Mouse (Mus musculus): Measurements from ENCODE around the gene H2-Ob. TPM values are rescaled to one million over a fixed set of nuclear protein-coding genes. Genes with fewer than 3 reads are reported as not detected.

H2-Ob gene
- polyA plus RNA-seq, 1 experiment from 2014 or later, result 0.33 TPM

- Histone ChIP-seq H3K27ac (ENCODE audit: low read depth, low read length) (no peak overlapping the region), H3K9ac (ENCODE audit: low read depth, low read length) (no peak overlapping the region), H3K4me2 (ENCODE audit: low read length) (no peak overlapping the region), H3K4me1 (ENCODE audit: control insufficient read depth, insufficient read depth, low read depth, low read length) (no peaks in the 10 kb centered on the region), H3K9me3 (ENCODE audit: control insufficient read depth, low read length) (no peaks in the 10 kb centered on the region), H3K36me3 (ENCODE audit: control insufficient read depth, insufficient read depth, low read length) (no peaks in the 10 kb centered on the region), H3K4me3 (ENCODE audit: low read length) (no peak overlapping the region), H3K27me3 (replicated peaks; ENCODE audit: control insufficient read depth, insufficient read depth, low read length) (no peaks in the 10 kb centered on the region)
- ATAC-seq, result no peak
- WGBS, result 91% methylated on average over 4 of the region's 4 CpGs
Observed at GRCm38 (mm10) chr17:34292570-34292969, 53.9 kb downstream of the H2-Ob start.

DNA sequence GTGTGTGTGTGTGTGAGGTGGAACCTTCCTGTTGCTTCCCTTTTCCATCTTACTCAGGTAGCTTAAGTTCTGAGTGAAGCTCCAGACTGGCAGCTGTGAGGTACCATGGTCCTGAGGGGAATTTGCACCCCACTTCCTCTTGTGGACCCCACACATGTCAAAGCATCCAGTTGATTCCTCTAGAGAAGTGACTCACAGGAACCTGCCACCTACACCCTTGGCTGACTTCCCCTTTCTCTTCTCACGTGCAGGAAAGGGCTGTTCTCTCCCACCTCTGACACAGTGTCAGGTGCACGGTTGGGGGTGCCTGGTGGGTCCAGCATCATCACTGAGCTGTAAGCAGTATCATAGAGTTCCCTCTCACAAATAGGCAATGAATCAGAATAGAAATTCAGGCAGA is 54.8 kb downstream of the H2-Ob start:
- H3K36me3 ChIP-seq (ENCODE audit: control insufficient read depth, insufficient read depth, low read length), result no peaks in the 10 kb centered on the region
- no peak overlapping the region for H3K4me3 ChIP-seq (ENCODE audit: low read length)
- no peak overlapping the region for H3K27ac ChIP-seq (ENCODE audit: low read depth, low read length)
- H3K4me2 ChIP-seq (ENCODE audit: low read length), result no peak overlapping the region
- ATAC-seq, result no peak
- H3K9me3 ChIP-seq (ENCODE audit: control insufficient read depth, low read length), result no peaks in the 10 kb centered on the region
- WGBS, result 75% methylated on average over 2 of the region's 2 CpGs
- H3K9ac ChIP-seq (ENCODE audit: low read depth, low read length), result no peak overlapping the region
- H3K27me3 ChIP-seq (replicated peaks; ENCODE audit: control insufficient read depth, insufficient read depth, low read length), result no peaks in the 10 kb centered on the region
- H3K4me1 ChIP-seq (ENCODE audit: control insufficient read depth, insufficient read depth, low read depth, low read length), result no peaks in the 10 kb centered on the region

DNA sequence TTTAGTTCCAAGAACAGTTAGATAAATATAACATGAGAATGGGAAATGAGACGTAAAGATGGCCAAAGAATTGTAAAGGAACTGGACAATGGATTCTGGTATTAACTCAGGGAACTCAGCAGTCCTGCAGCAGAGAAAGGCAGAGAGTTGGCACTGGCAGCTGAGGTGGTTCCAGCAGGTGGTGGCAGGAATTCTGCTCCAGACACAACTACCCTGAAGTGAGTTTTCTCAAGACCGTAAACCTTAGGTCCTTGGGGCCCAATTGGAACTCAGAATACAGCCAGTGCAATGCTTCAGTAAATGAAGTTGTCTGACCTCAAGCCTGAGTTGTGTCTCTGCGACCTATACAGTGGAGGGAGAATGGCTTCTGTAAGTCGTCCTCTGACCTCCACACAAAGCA is 55.5 kb downstream of the H2-Ob start:
- Histone ChIP-seq H3K27me3 (replicated peaks; ENCODE audit: control insufficient read depth, insufficient read depth, low read length) (no peaks in the 10 kb centered on the region), H3K9me3 (ENCODE audit: control insufficient read depth, low read length) (no peaks in the 10 kb centered on the region), H3K27ac (ENCODE audit: low read depth, low read length) (no peak overlapping the region), H3K36me3 (ENCODE audit: control insufficient read depth, insufficient read depth, low read length) (no peaks in the 10 kb centered on the region), H3K9ac (ENCODE audit: low read depth, low read length) (no peak overlapping the region), H3K4me1 (ENCODE audit: control insufficient read depth, insufficient read depth, low read depth, low read length) (no peaks in the 10 kb centered on the region), H3K4me2 (ENCODE audit: low read length) (no peak overlapping the region), H3K4me3 (ENCODE audit: low read length) (no peak overlapping the region)
- ATAC-seq, result no peak
- WGBS, result 71% methylated on average over 4 of the region's 4 CpGs

GRCm38 (mm10) chr17:34295307-34295706 is 56.6 kb downstream of the H2-Ob start:
- Histone ChIP-seq H3K9me3 (ENCODE audit: control insufficient read depth, low read length) (no peaks in the 10 kb centered on the region), H3K4me3 (ENCODE audit: low read length) (no peak overlapping the region), H3K27me3 (replicated peaks; ENCODE audit: control insufficient read depth, insufficient read depth, low read length) (no peaks in the 10 kb centered on the region), H3K4me1 (ENCODE audit: control insufficient read depth, insufficient read depth, low read depth, low read length) (no peaks in the 10 kb centered on the region), H3K36me3 (ENCODE audit: control insufficient read depth, insufficient read depth, low read length) (no peaks in the 10 kb centered on the region), H3K4me2 (ENCODE audit: low read length) (no peak overlapping the region), H3K9ac (ENCODE audit: low read depth, low read length) (no peak overlapping the region), H3K27ac (ENCODE audit: low read depth, low read length) (no peak overlapping the region)
- ATAC-seq, result no peak

- no peaks in the 10 kb centered on the region for H3K36me3 ChIP-seq (ENCODE audit: control insufficient read depth, insufficient read depth, low read length)
- no peaks in the 10 kb centered on the region for H3K9me3 ChIP-seq (ENCODE audit: control insufficient read depth, low read length)
- peak overlapping the region; percentile 63 for H3K4me2 ChIP-seq (ENCODE audit: low read length)
- 21% methylated on average over 23 of the region's 23 CpGs for WGBS
- ATAC-seq, result peak; percentile 89
- no peaks in the 10 kb centered on the region for H3K4me1 ChIP-seq (ENCODE audit: control insufficient read depth, insufficient read depth, low read depth, low read length)
- peak overlapping the region; percentile 59 for H3K27ac ChIP-seq (ENCODE audit: low read depth, low read length)
- peak overlapping the region; percentile 61; the same call in 1 of the 2 replicates for H3K9ac ChIP-seq (ENCODE audit: low read depth, low read length)
- H3K27me3 ChIP-seq (replicated peaks; ENCODE audit: control insufficient read depth, insufficient read depth, low read length), result no peaks in the 10 kb centered on the region
- H3K4me3 ChIP-seq (ENCODE audit: low read length), result peak overlapping the region; percentile 46
Observed at GRCm38 (mm10) chr17:34295891-34296794, 57.4 kb downstream of the H2-Ob start.

GRCm38 (mm10) chr17:34299356-34299755 is 60.7 kb downstream of the H2-Ob start:
- H3K4me3 ChIP-seq (ENCODE audit: low read length), result no peak overlapping the region
- H3K36me3 ChIP-seq (ENCODE audit: control insufficient read depth, insufficient read depth, low read length), result no peaks in the 10 kb centered on the region
- no peak overlapping the region for H3K4me2 ChIP-seq (ENCODE audit: low read length)
- no peak for ATAC-seq
- H3K27me3 ChIP-seq (replicated peaks; ENCODE audit: control insufficient read depth, insufficient read depth, low read length), result no peaks in the 10 kb centered on the region
- WGBS, result 62% methylated on average over 3 of the region's 3 CpGs
- H3K4me1 ChIP-seq (ENCODE audit: control insufficient read depth, insufficient read depth, low read depth, low read length), result no peaks in the 10 kb centered on the region
- H3K9ac ChIP-seq (ENCODE audit: low read depth, low read length), result no peak overlapping the region
- no peaks in the 10 kb centered on the region for H3K9me3 ChIP-seq (ENCODE audit: control insufficient read depth, low read length)
- no peak overlapping the region for H3K27ac ChIP-seq (ENCODE audit: low read depth, low read length)

DNA sequence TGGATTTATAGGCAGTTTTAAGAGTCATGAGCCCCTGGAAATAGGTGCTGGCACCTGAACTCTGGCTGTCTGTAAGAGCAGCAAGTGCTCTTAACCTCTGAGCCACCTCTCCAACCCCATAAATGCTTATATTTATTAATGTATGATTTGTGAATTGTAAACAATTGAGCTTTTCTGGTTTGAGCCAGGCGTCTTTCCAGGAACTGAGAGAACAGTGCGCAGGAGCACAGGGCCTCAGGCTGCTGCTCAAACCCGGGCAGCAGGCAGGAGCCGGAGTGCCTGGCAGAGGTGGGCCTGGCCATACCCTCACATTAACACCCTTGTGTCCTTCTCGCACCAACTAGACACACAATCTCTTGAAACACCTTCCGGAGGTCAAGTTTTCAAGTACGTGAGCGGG is 61.4 kb downstream of the H2-Ob start:
- WGBS, result 90% methylated on average over 8 of the region's 8 CpGs
- Histone ChIP-seq H3K36me3 (ENCODE audit: control insufficient read depth, insufficient read depth, low read length) (no peaks in the 10 kb centered on the region), H3K4me3 (ENCODE audit: low read length) (no peak overlapping the region), H3K9ac (ENCODE audit: low read depth, low read length) (no peak overlapping the region), H3K4me1 (ENCODE audit: control insufficient read depth, insufficient read depth, low read depth, low read length) (no peaks in the 10 kb centered on the region), H3K4me2 (ENCODE audit: low read length) (no peak overlapping the region), H3K27ac (ENCODE audit: low read depth, low read length) (no peak overlapping the region), H3K9me3 (ENCODE audit: control insufficient read depth, low read length) (no peaks in the 10 kb centered on the region), H3K27me3 (replicated peaks; ENCODE audit: control insufficient read depth, insufficient read depth, low read length) (no peaks in the 10 kb centered on the region)
- no peak for ATAC-seq

- no peak for ATAC-seq
- Histone ChIP-seq H3K9me3 (ENCODE audit: control insufficient read depth, low read length) (no peaks in the 10 kb centered on the region), H3K4me2 (ENCODE audit: low read length) (no peak overlapping the region), H3K9ac (ENCODE audit: low read depth, low read length) (no peak overlapping the region), H3K4me1 (ENCODE audit: control insufficient read depth, insufficient read depth, low read depth, low read length) (no peaks in the 10 kb centered on the region), H3K36me3 (ENCODE audit: control insufficient read depth, insufficient read depth, low read length) (no peaks in the 10 kb centered on the region), H3K27ac (ENCODE audit: low read depth, low read length) (no peak overlapping the region), H3K4me3 (ENCODE audit: low read length) (no peak overlapping the region), H3K27me3 (replicated peaks; ENCODE audit: control insufficient read depth, insufficient read depth, low read length) (no peaks in the 10 kb centered on the region)
- 76% methylated on average over 23 of the region's 23 CpGs for WGBS
Observed at GRCm38 (mm10) chr17:34300691-34301566, 62.2 kb downstream of the H2-Ob start.

GRCm38 (mm10) chr17:34301670-34302190 is 63.0 kb downstream of the H2-Ob start:
- H3K9ac ChIP-seq (ENCODE audit: low read depth, low read length), result no peak overlapping the region
- ATAC-seq, result no peak
- 93% methylated on average over 4 of the region's 4 CpGs for WGBS

More at GRCm38 (mm10) chr17:34301670-34302190, 63.0 kb downstream of the H2-Ob start:
- Histone ChIP-seq H3K27me3 (replicated peaks; ENCODE audit: control insufficient read depth, insufficient read depth, low read length) (no peaks in the 10 kb centered on the region), H3K4me3 (ENCODE audit: low read length) (no peak overlapping the region), H3K4me2 (ENCODE audit: low read length) (no peak overlapping the region), H3K4me1 (ENCODE audit: control insufficient read depth, insufficient read depth, low read depth, low read length) (no peaks in the 10 kb centered on the region), H3K27ac (ENCODE audit: low read depth, low read length) (no peak overlapping the region), H3K36me3 (ENCODE audit: control insufficient read depth, insufficient read depth, low read length) (no peaks in the 10 kb centered on the region), H3K9me3 (ENCODE audit: control insufficient read depth, low read length) (no peaks in the 10 kb centered on the region)
